Mouse (Mus musculus) left cerebral cortex, adult 8-10 months (tissue): ENCODE data around the gene Mn1. TPM values are rescaled to one million over a fixed set of nuclear protein-coding genes. Genes with fewer than 3 reads are reported as not detected.

Experiments used
- DNase-seq, 2 experiments: peaks; one replicate each; pipeline ENCODE4 v3.0.0; 2022; ENCODE audit warnings: low spot score in 2 of 2
- total RNA-seq, 4 experiments: library from RNA; stranded (reverse); gene quantifications; 2 replicates each; pipeline ENCODE4 v1.2.4; 2022

Mn1 gene
- total RNA-seq, 4 experiments from 2014 or later = 52.4 to 55.5 (median 53.9) TPM

GRCm38 (mm10) chr5:111475721-111476120 is 58.6 kb downstream of the Mn1 start:
- no peak for DNase-seq

- no peak for DNase-seq
These were observed 59.0 kb downstream of the Mn1 start for GRCm38 (mm10) chr5:111476141-111476540.

- no peak for DNase-seq
These were observed 68.7 kb downstream of the Mn1 start for GRCm38 (mm10) chr5:111485907-111486306.

- no peak for DNase-seq
These were observed 72.0 kb downstream of the Mn1 start for GRCm38 (mm10) chr5:111489022-111489616.

DNA sequence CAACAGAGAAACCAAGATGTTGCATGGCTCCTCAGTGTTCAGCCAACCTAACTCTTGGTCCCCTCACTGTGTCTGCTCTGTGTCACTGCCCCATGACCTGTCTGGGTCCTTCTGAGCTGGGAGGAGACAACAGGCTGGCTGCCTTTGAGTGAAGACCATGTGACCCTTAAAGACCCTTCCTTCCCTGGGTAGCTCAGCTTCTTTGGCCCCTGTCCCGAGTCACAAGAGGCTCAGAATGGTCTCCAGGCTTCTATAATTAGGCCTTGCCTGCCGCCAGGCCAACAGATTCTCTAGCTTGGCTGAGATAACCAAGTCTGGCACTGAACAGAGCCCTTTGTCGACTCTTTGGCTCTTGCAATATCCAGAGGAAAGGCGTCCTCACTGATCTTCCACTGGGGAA is 73.4 kb downstream of the Mn1 start:
- DNase-seq = no peak

- no peak for DNase-seq
These were observed 74.3 kb downstream of the Mn1 start for GRCm38 (mm10) chr5:111491485-111491884.

GRCm38 (mm10) chr5:111500036-111500435 is 82.9 kb downstream of the Mn1 start:
- no peak for DNase-seq

DNA sequence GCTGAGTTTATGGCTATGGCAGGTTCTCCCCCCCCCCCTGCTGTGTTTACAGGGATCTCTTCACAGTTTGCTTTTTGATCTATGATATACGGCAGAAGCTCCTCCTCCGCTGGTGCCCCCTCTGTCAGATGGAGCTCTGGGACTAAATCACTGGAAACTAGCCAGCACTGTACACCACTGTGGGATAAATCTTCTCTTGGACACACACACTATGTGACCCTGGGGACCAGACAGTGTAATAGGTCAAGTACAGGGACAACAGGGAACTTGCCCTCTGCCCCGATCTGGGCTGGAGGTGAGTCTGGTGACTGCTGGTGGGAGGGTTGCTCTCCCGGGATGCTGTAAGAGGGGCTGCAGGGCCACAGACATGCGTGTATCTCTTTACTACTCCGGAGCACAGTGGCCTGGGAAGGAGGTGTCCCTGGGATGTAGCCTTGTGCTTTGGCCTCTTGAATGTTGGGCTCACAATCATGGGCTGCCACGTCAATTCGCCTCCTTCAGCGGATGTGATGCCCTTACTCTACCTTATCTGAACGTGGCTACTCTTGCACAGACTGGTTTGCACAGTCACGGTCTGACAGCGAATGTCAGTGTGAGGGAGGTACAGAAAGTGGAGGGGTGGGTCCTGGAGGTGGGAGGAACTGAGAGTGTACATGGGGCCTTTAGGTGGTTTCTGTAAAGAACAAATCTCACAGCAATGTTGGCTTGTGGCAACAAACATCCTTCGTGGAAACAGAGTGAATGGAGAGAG is 84.7 kb downstream of the Mn1 start:
- no peak for DNase-seq

DNA sequence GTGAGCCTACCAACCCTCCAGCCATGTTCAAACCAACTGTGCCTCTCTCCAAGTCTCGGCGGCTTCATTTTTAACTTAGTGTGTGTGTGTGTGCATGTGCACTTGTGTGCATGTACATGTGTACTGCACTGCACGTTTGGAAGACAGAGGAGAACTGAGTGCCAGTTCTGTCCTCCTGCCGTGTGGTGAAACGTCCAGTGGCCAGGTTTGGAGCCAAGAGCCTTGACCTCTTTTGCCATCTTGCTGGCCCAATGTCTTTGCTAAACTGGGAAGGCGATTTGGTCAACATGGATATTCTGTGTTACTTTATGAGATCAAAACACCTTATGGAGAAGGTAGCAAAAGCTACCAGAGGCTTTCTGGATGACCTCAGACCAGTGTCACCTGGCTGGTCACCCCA is 88.1 kb downstream of the Mn1 start:
- no peak for DNase-seq

DNA sequence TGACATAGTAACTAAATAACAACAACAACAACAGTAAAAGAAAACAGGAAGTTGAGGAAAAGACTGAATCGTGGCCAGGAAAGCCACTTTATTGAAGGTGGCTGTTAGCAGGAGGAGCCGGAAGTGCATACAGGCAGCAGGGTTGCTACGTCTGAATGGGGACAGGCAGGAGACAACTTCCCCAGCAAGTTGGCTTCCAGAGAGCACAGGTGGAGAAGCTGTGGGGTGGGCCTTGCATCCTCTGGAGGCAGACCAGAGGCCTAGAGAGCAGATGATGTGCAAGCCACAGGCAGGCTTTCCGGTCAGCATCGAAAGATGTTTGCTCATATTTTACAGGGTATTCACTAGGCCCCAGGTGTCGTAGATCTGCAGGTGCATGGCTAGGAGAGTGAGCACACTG is 88.7 kb downstream of the Mn1 start:
- no peak for DNase-seq

DNA sequence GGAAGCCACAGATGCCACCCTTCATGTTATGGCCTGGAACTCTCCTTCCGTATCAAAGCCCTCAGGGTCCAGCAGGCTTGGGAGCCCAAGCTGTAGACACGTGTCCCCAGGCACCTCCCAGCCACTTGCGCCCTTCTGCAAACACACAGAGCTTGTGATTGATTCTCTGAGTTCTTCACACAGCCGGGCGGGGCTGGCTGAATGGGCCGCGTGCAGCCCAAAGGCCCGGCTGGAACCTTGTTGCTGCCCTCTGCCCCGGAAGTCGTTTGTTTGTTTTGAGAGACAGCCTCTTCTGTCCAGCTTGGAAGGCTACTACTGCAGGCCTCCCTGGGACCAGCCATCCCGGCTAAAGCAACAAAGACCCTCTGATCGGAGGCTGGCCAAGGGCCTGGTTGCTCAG is 89.2 kb downstream of the Mn1 start:
- DNase-seq = no peak

Other genes with a start within 250 kb of the Mn1 start
- gene Pitpnb, start 86.6 kb upstream of the Mn1 start, total RNA-seq = 10 to 100 TPM; 81.7 to 89.5 (median 85.7) TPM